Mouse (Mus musculus) limb, embryonic 14.5 days (tissue): ENCODE results near the gene Hnrnpf. TPM values are rescaled to one million over a fixed set of nuclear protein-coding genes. Genes with fewer than 3 reads are reported as not detected.
A peak's percentile ranks its signal among the peaks of the same experiment; 100 is the strongest.

Source experiments
- ATAC-seq: fragments of 200-750 bp; cut with Nextera tagmentation; 2 replicates; pipeline ENCODE4 v1.8.0; 2017; ENCODE audit warnings: low read depth, moderate number of reproducible peaks, moderate TSS enrichment; ENCODE audit not compliant: low FRiP score
- DNase-seq: peaks from one replicate; pipeline ENCODE4 v3.0.0-alpha.2; 2015; ENCODE audit warnings: low spot score
- H3K27ac ChIP-seq: fragments of 300-500 bp; sonication (generic); replicated peaks from 2 replicates; pipeline ENCODE4 v1.5.1; 2014; ENCODE audit warnings: low read depth, mild to moderate bottlenecking, low read length, moderate library complexity, mixed read lengths
- H3K27me3 ChIP-seq: fragments of 300-500 bp; sonication (generic); 2 replicates; pipeline ENCODE4 v1.6.1; 2014; ENCODE audit warnings: low read length, mixed read lengths; ENCODE audit not compliant: control insufficient read depth, insufficient read depth
- H3K36me3 ChIP-seq: fragments of 300-500 bp; sonication (generic); 2 replicates; pipeline ENCODE4 v1.6.1; 2014; ENCODE audit warnings: mild to moderate bottlenecking, low read length, moderate library complexity, mixed read lengths; ENCODE audit not compliant: control insufficient read depth, insufficient read depth
- H3K4me1 ChIP-seq: fragments of 300-500 bp; sonication (generic); 2 replicates; pipeline ENCODE4 v1.6.1; 2014; ENCODE audit warnings: antibody characterized with exemption, low read length, mixed read lengths; ENCODE audit not compliant: control insufficient read depth, insufficient read depth
- H3K4me2 ChIP-seq: fragments of 300-500 bp; sonication (generic); replicated peaks from 2 replicates; pipeline ENCODE4 v1.6.1; 2014; ENCODE audit warnings: low read depth, mild to moderate bottlenecking, low read length, moderate library complexity; ENCODE audit not compliant: severe bottlenecking
- H3K4me3 ChIP-seq: fragments of 300-500 bp; sonication (generic); replicated peaks from 2 replicates; pipeline ENCODE4 v1.5.1; 2014; ENCODE audit warnings: low read length
- H3K9ac ChIP-seq: fragments of 300-500 bp; sonication (generic); 2 replicates; pipeline ENCODE4 v1.6.1; 2014; ENCODE audit warnings: mild to moderate bottlenecking, low read depth, low read length, moderate library complexity; ENCODE audit not compliant: severe bottlenecking
- H3K9me3 ChIP-seq: fragments of 300-500 bp; sonication (generic); 2 replicates; pipeline ENCODE4 v1.6.1; 2016; ENCODE audit warnings: low read length; ENCODE audit not compliant: control insufficient read depth
- POLR2A ChIP-seq: fragments of 200-500 bp; IDR thresholded peaks from 2 replicates; pipeline ENCODE4 v1.8.0; 2012; ENCODE audit warnings: inconsistent platforms, mild to moderate bottlenecking, moderate library complexity, borderline replicate concordance; ENCODE audit not compliant: insufficient read depth, insufficient read length; ENCODE audit errors: extremely low read depth
- WGBS: fragments of 180-500 bp; shearing (Covaris S2); extraction: QIAGEN DNeasy Blood & Tissue Kit; methylation state at CpG from one replicate; pipeline ENCODE4 v1.1.7; 2014; 5-methylcytosine and 5-hydroxymethylcytosine counted together
- polyA plus RNA-seq, 2 experiments: library from polyadenylated mRNA; depleted of rRNA in 1 of 2; stranded (reverse) in 1 of 2; unstranded in 1 of 2; fragments of >200 nt; fragmentation: Nextera tagmentation in 1 of 2; extraction: Ambion mirVana in 1 of 2; gene quantifications; 2 replicates each; pipeline versions ENCODE4 v1.2.1 to v1.2.3; 2012 to 2014

Gene Hnrnpf
- polyA plus RNA-seq, 2 experiments: 486 to 609 TPM

- Histone ChIP-seq H3K4me3 (no peak overlapping the region), H3K4me2 (no peak overlapping the region), H3K36me3 (peaks cover 8% of the 10 kb centered on the region), H3K4me1 (no peaks in the 10 kb centered on the region), H3K27me3 (no peaks in the 10 kb centered on the region), H3K27ac (no peak overlapping the region), H3K9ac (no peak overlapping the region), H3K9me3 (no peaks in the 10 kb centered on the region)
- TF ChIP-seq POLR2A: no peak
- DNase-seq (no peak), ATAC-seq (no peak)
- 49% methylated on average over 6 of the region's 6 CpGs for WGBS
These were observed 34.2 kb downstream of the Hnrnpf start for GRCm38 (mm10) chr6:117934301-117934700.

GRCm38 (mm10) chr6:117935681-117936612 is 35.8 kb downstream of the Hnrnpf start:
- H3K4me1 ChIP-seq: no peaks in the 10 kb centered on the region
- ATAC-seq (no peak), DNase-seq (no peak)
- H3K4me2 ChIP-seq: no peak overlapping the region
- no peaks in the 10 kb centered on the region for H3K9me3 ChIP-seq
- no peak overlapping the region for H3K4me3 ChIP-seq
- H3K36me3 ChIP-seq: no peaks in the 10 kb centered on the region
- no peak for TF ChIP-seq POLR2A
- WGBS: 88% methylated on average over 14 of the region's 14 CpGs
- no peaks in the 10 kb centered on the region for H3K27me3 ChIP-seq
- no peak overlapping the region for H3K27ac ChIP-seq
- H3K9ac ChIP-seq: no peak overlapping the region

- no peaks in the 10 kb centered on the region for H3K36me3 ChIP-seq
- 0 out of 2 replicates have a peak within 1 kb of the TSS, but pooled peaks have one; percentile 7 for H3K9ac ChIP-seq
- DNase-seq (no peak), ATAC-seq (no peak)
- H3K4me2 ChIP-seq: no peak within 1 kb of the TSS
- H3K27me3 ChIP-seq: no peaks in the 10 kb centered on the region
- no peak within 1 kb of the TSS for H3K27ac ChIP-seq
- H3K4me3 ChIP-seq: no peak within 1 kb of the TSS
- no peak for TF ChIP-seq POLR2A
- no peaks in the 10 kb centered on the region for H3K9me3 ChIP-seq
- WGBS: 76% methylated on average over 10 of the region's 10 CpGs
- no peaks in the 10 kb centered on the region for H3K4me1 ChIP-seq
These were observed 37.3 kb downstream of the Hnrnpf start, which contains the start of gene Fxyd4 for GRCm38 (mm10) chr6:117937222-117937932. Gene Fxyd4 (minus strand): TSS chr6:117937692.

- Histone ChIP-seq H3K9me3 (no peaks in the 10 kb centered on the region), H3K36me3 (no peaks in the 10 kb centered on the region), H3K27ac (no peak overlapping the region), H3K4me1 (no peaks in the 10 kb centered on the region), H3K9ac (no peak overlapping the region), H3K27me3 (no peaks in the 10 kb centered on the region), H3K4me3 (no peak overlapping the region), H3K4me2 (no peak overlapping the region)
- ATAC-seq (no peak), DNase-seq (no peak)
- TF ChIP-seq POLR2A: no peak
- 88% methylated on average over 10 of the region's 10 CpGs for WGBS
These were observed 38.8 kb downstream of the Hnrnpf start for GRCm38 (mm10) chr6:117938951-117939350.

GRCm38 (mm10) chr6:117942769-117943168 is 42.6 kb downstream of the Hnrnpf start:
- TF ChIP-seq POLR2A: no peak

More at GRCm38 (mm10) chr6:117942769-117943168, 42.6 kb downstream of the Hnrnpf start:
- Histone ChIP-seq H3K4me3 (no peak overlapping the region), H3K27me3 (no peaks in the 10 kb centered on the region), H3K9me3 (no peaks in the 10 kb centered on the region), H3K36me3 (no peaks in the 10 kb centered on the region), H3K4me1 (no peaks in the 10 kb centered on the region), H3K4me2 (no peak overlapping the region), H3K27ac (no peak overlapping the region), H3K9ac (no peak overlapping the region)
- ATAC-seq (no peak), DNase-seq (no peak)
- WGBS: 79% methylated on average over 10 of the region's 10 CpGs
